Mouse (Mus musculus) liver, embryonic 14.5 days (tissue): ENCODE data around the gene Trio. TPM values are rescaled to one million over a fixed set of nuclear protein-coding genes. Genes with fewer than 3 reads are reported as not detected.

Source experiments
- ATAC-seq: fragments of 200-750 bp; cut with Nextera tagmentation; 2 replicates; pipeline ENCODE4 v1.8.0; 2017; ENCODE audit warnings: moderate number of reproducible peaks, mild to moderate bottlenecking, moderate library complexity; ENCODE audit not compliant: insufficient read depth
- DNase-seq, 3 experiments: peaks; one replicate each; pipeline ENCODE4 v3.0.0-alpha.2; 2012 to 2013; ENCODE audit warnings: low read depth in 3 of 3, low spot score in 3 of 3
- H3K27ac ChIP-seq: fragments of 300-500 bp; sonication (generic); 2 replicates; pipeline ENCODE4 v1.5.1; 2014; ENCODE audit warnings: moderate library complexity, mild to moderate bottlenecking, control low read depth, inconsistent platforms
- H3K27me3 ChIP-seq: fragments of 300-500 bp; sonication (generic); 2 replicates; pipeline ENCODE4 v1.6.1; 2014; ENCODE audit warnings: mild to moderate bottlenecking, low read length, moderate library complexity; ENCODE audit not compliant: control insufficient read depth, insufficient read depth
- H3K36me3 ChIP-seq: fragments of 300-500 bp; sonication (generic); replicated peaks from 2 replicates; pipeline ENCODE4 v1.6.1; 2014; ENCODE audit warnings: low read depth; ENCODE audit not compliant: control insufficient read depth, insufficient read depth
- H3K4me1 ChIP-seq, 2 experiments: fragments of 200-500 bp in 1 of 2; fragments of 300-500 bp in 1 of 2; sonication (generic) in 1 of 2; replicated peaks; 2 replicates each; pipeline ENCODE4 v1.6.1; 2012 to 2014; ENCODE audit warnings: antibody characterized with exemption in 1 of 2, inconsistent platforms in 1 of 2, low read length in 1 of 2; ENCODE audit not compliant: control insufficient read depth in 2 of 2, insufficient read depth in 2 of 2
- H3K4me2 ChIP-seq: fragments of 300-500 bp; sonication (generic); 2 replicates; pipeline ENCODE4 v1.6.1; 2014; ENCODE audit warnings: low read depth, mild to moderate bottlenecking, control low read depth, moderate library complexity
- H3K4me3 ChIP-seq, 2 experiments: fragments of 200-500 bp in 1 of 2; fragments of 300-500 bp in 1 of 2; sonication (generic) in 1 of 2; 2 replicates each; pipeline ENCODE4 v1.5.1; 2012 to 2014; ENCODE audit warnings: low read depth in 2 of 2, low read length in 2 of 2, mild to moderate bottlenecking in 2 of 2, control low read depth in 1 of 2, inconsistent platforms in 1 of 2, moderate library complexity in 1 of 2; ENCODE audit not compliant: insufficient read depth in 1 of 2
- H3K9ac ChIP-seq: fragments of 300-500 bp; sonication (generic); replicated peaks from 2 replicates; pipeline ENCODE4 v1.6.1; 2014; ENCODE audit warnings: mild to moderate bottlenecking, control low read depth, moderate library complexity
- H3K9me3 ChIP-seq: fragments of 300-500 bp; sonication (generic); 2 replicates; pipeline ENCODE4 v1.6.1; 2016; ENCODE audit warnings: low read length, mixed read lengths; ENCODE audit not compliant: control insufficient read depth
- CTCF ChIP-seq: IDR thresholded peaks from 2 replicates; pipeline ENCODE4 v1.5.1; 2016; ENCODE audit warnings: antibody characterized with exemption, low read depth, control low read depth
- EP300 ChIP-seq: IDR thresholded peaks from 2 replicates; pipeline ENCODE4 v1.6.1; 2016; ENCODE audit warnings: antibody characterized with exemption, low read depth
- WGBS: fragments of 180-500 bp; shearing (Covaris S2); extraction: QIAGEN DNeasy Blood & Tissue Kit; methylation state at CpG from one replicate; pipeline ENCODE4 v1.1.7; 2014; ENCODE audit not compliant: insufficient replicate concordance; 5-methylcytosine and 5-hydroxymethylcytosine counted together
- polyA plus RNA-seq, 2 experiments: library from polyadenylated mRNA; depleted of rRNA in 1 of 2; stranded (reverse) in 1 of 2; unstranded in 1 of 2; fragments of >200 nt; fragmentation: Nextera tagmentation in 1 of 2; extraction: Ambion mirVana in 1 of 2; gene quantifications; 2 replicates each; pipeline versions ENCODE4 v1.2.1 to v1.2.3; 2012 to 2014

The Trio gene
- polyA plus RNA-seq, 2 experiments: 2.6 to 6.0 TPM

GRCm38 (mm10) chr15:28054731-28055130 is 29.1 kb upstream of the Trio start:
- H3K9me3 ChIP-seq: no peaks in the 10 kb centered on the region
- no peak overlapping the region for H3K4me3 ChIP-seq
- no peak for TF ChIP-seq EP300
- TF ChIP-seq CTCF: no peak
- H3K27me3 ChIP-seq: no peaks in the 10 kb centered on the region
- WGBS: 59% methylated on average over 1 of the region's 1 CpGs
- H3K4me1 ChIP-seq: no peaks in the 10 kb centered on the region
- H3K27ac ChIP-seq: no peak overlapping the region
- H3K4me2 ChIP-seq: no peak overlapping the region
- H3K36me3 ChIP-seq: no peaks in the 10 kb centered on the region
- ATAC-seq (no peak), DNase-seq (no peak)
- H3K9ac ChIP-seq: no peak overlapping the region

GRCm38 (mm10) chr15:28054111-28054510 is 28.5 kb upstream of the Trio start:
- WGBS: 27% methylated on average over 1 of the region's 1 CpGs
- H3K27me3 ChIP-seq: no peaks in the 10 kb centered on the region
- no peak for TF ChIP-seq EP300
- no peak for TF ChIP-seq CTCF
- ATAC-seq (no peak), DNase-seq (no peak)
- no peak overlapping the region for H3K27ac ChIP-seq
- H3K9me3 ChIP-seq: no peaks in the 10 kb centered on the region
- no peaks in the 10 kb centered on the region for H3K4me1 ChIP-seq
- no peak overlapping the region for H3K4me2 ChIP-seq
- no peaks in the 10 kb centered on the region for H3K36me3 ChIP-seq
- H3K9ac ChIP-seq: no peak overlapping the region
- no peak overlapping the region for H3K4me3 ChIP-seq

- H3K27ac ChIP-seq: no peak overlapping the region
- H3K4me1 ChIP-seq: no peaks in the 10 kb centered on the region
- ATAC-seq (no peak), DNase-seq (no peak)
- no peak overlapping the region for H3K4me3 ChIP-seq
- WGBS: 47% methylated on average over 6 of the region's 6 CpGs
- H3K9ac ChIP-seq: no peak overlapping the region
- H3K4me2 ChIP-seq: no peak overlapping the region
- H3K27me3 ChIP-seq: no peaks in the 10 kb centered on the region
- no peaks in the 10 kb centered on the region for H3K9me3 ChIP-seq
- TF ChIP-seq EP300: no peak
- no peak for TF ChIP-seq CTCF
- no peaks in the 10 kb centered on the region for H3K36me3 ChIP-seq
Measured at GRCm38 (mm10) chr15:28053226-28053625, 27.6 kb upstream of the Trio start.

DNA sequence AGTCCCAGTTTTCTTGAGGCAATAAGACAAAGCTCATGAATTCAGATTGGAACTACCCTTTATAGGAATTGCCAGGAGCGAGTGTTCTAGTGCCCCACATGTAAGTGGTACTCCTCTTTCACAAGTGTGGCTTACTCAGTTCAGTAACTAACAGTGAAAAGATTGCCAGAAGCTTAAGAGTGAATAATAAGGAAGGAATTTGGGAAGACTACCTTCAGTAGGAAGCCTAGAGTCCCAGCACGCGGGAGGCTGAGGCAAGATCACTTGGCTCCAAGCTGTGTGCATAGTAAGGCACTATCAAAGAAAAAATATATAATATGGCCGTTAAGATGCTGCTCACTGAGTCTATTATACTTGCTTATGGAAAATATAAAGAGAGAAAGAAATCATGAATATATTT is 26.2 kb upstream of the Trio start:
- WGBS: 63% methylated on average over 4 of the region's 4 CpGs
- ATAC-seq: no peak
- H3K27me3 ChIP-seq: no peaks in the 10 kb centered on the region

DNA sequence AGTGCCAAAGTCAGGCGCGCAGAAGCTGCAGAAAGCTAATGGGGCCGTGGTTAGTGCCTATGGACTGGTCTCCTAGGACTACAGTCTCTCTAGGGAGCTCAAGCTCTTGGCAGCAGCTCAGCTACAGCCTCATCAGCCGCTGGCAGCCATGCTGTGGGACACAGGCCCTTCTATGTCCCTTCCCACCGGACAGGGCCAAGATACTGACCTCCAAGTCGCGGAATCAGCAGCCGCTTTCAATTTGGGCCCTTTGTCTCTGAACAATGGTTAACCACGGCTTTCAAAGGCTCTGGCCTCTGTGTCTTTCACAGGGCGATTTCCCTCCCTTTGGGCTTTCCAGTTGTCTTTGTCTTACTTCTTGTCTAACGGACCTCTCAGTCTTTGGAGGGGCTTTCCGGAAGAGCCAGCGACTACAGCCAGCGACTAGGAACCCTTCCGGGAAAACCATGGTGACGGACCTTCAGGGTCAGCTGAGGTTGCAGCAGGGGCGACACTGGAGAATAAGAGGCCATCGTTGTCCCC is 25.5 kb upstream of the Trio start:
- Histone ChIP-seq H3K9ac (no peak overlapping the region), H3K27ac (no peak overlapping the region), H3K4me2 (no peak overlapping the region), H3K4me3 (no peak overlapping the region), H3K9me3 (no peaks in the 10 kb centered on the region), H3K27me3 (no peaks in the 10 kb centered on the region), H3K36me3 (no peaks in the 10 kb centered on the region), H3K4me1 (no peaks in the 10 kb centered on the region)
- DNase-seq: no peak
- ATAC-seq: no peak
- 43% methylated on average over 18 of the region's 18 CpGs for whole genome bisulfite sequencing
- TF ChIP-seq EP300 (no peak), CTCF (no peak)

More for the DNA sequence above, 26.2 kb upstream of the Trio start:
- Histone ChIP-seq H3K36me3 (no peaks in the 10 kb centered on the region), H3K4me1 (no peaks in the 10 kb centered on the region), H3K4me2 (no peak overlapping the region), H3K9ac (no peak overlapping the region), H3K9me3 (no peaks in the 10 kb centered on the region), H3K27ac (no peak overlapping the region), H3K4me3 (no peak overlapping the region)
- TF ChIP-seq EP300 (no peak), CTCF (no peak)
- no peak for DNase-seq
